ENCODE assay signal across 8 mouse cellular contexts in the genomic region with DNA sequence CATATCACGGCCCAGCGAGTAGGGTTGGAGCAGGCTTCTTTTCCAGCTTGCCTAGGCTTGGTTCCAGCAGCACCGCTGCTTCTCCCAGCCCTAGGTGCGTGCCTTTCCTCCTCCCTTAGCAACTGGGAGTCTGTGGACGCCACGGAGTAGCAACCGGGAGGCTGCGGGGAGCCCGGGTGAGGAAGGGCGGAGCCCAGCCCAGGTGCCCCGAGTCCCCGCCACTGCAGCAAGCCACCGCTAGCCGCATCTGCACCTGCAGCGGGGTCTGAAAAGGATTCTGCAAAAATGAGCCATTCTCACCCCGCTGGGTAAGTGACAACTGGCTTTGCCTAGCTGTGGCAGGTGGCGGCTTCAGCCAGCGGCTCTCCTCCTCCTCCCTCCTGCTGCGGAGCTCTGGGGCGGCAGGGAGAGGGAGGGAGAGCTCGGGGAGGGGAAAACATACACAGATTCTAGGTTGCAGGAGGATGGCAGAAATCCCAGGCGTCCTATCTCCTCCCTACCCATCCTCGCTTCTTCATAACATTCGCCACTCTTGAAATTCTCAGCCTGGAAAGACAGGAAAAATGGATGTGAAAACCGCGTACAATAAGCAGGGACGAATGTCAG. TPM values are rescaled to one million over a fixed set of nuclear protein-coding genes. Genes with fewer than 3 reads are reported as not detected.
DNase-seq lines count a peak whose midpoint lies in the region; ATAC-seq and TF ChIP-seq lines count a peak whose summit lies in the region.

No protein-coding gene starts in this region.

- H3K4me3 ChIP-seq in gastrocnemius, adult 2 months = peak overlapping the region; percentile 57
- H3K4me3 ChIP-seq in kidney, embryonic 14.5 days (ENCODE audit: low read length) = peak overlapping the region; percentile 38
- peak overlapping the region; percentile 14; the same call in 1 of the 2 replicates for H3K4me3 ChIP-seq in limb, embryonic 11.5 days (ENCODE audit: low read depth, low read length)

- H3K9ac ChIP-seq in kidney, embryonic 14.5 days (ENCODE audit: low read depth, low read length) = no peak overlapping the region
- no peak overlapping the region for H3K9ac ChIP-seq in limb, embryonic 11.5 days (ENCODE audit: low read length)

- intact Hi-C loops in gastrocnemius, adult 2 months (cut with DNase I) = no loop called here
- intact Hi-C loops in gastrocnemius, postnatal 14 days (cut with DNase I; ENCODE audit: low total_unique reads) = no loop called here

- peak; percentile 88 for ATAC-seq in kidney, embryonic 14.5 days (ENCODE audit: low FRiP score, low TSS enrichment)
- ATAC-seq in limb, embryonic 11.5 days (ENCODE audit: insufficient number of reproducible peaks, low FRiP score, low TSS enrichment, low read depth) = peak; percentile 48

- no peak for DNase-seq in gastrocnemius, adult 2 months
- no peak for DNase-seq in gastrocnemius, postnatal 14 days
- peak; percentile 76 for DNase-seq in cerebellum, adult 8-10 months
- peak; percentile 59 to 61 for DNase-seq in frontal cortex, postnatal 10 days (ENCODE audit: low spot score in 2 of 2)
- DNase-seq in limb, embryonic 11.5 days (ENCODE audit: low spot score) = peak; percentile 56
- DNase-seq in retina, embryonic 14.5 days (ENCODE audit: low spot score) = peak; percentile 58
- no peak for DNase-seq in spleen, postnatal 10 days (ENCODE audit: low spot score in 2 of 2)

- WGBS in kidney, embryonic 14.5 days = 3% methylated on average over 23 of the region's 27 CpGs
- 3% methylated on average over 25 of the region's 27 CpGs for WGBS in limb, embryonic 11.5 days

- H3K4me1 ChIP-seq in kidney, embryonic 14.5 days (ENCODE audit: control insufficient read depth, insufficient read depth, low read length) = no peaks in the 10 kb centered on the region
- H3K4me1 ChIP-seq in limb, embryonic 11.5 days (ENCODE audit: control insufficient read depth, insufficient read depth, low read length) = peaks cover 8% of the 10 kb centered on the region

- no peaks in the 10 kb centered on the region for H3K36me3 ChIP-seq in kidney, embryonic 14.5 days (ENCODE audit: control insufficient read depth, insufficient read depth, low read length)
- no peaks in the 10 kb centered on the region for H3K36me3 ChIP-seq in limb, embryonic 11.5 days (ENCODE audit: control insufficient read depth, insufficient read depth, low read length)

- peaks cover 35% of the 10 kb centered on the region for H3K27me3 ChIP-seq in kidney, embryonic 14.5 days (ENCODE audit: control insufficient read depth, insufficient read depth, low read length)
- peaks cover 20% of the 10 kb centered on the region for H3K27me3 ChIP-seq in limb, embryonic 11.5 days (ENCODE audit: control insufficient read depth, insufficient read depth, low read length)

- H3K4me2 ChIP-seq in kidney, embryonic 14.5 days (replicated peaks; ENCODE audit: low read depth, low read length) = peak overlapping the region; percentile 63
- peak overlapping the region; percentile 45 for H3K4me2 ChIP-seq in limb, embryonic 11.5 days (ENCODE audit: low read depth, severe bottlenecking)

- no peak overlapping the region for H3K27ac ChIP-seq in gastrocnemius, adult 2 months
- no peak overlapping the region for H3K27ac ChIP-seq in kidney, embryonic 14.5 days (ENCODE audit: low read depth, low read length)
- no peak overlapping the region for H3K27ac ChIP-seq in limb, embryonic 11.5 days (replicated peaks; ENCODE audit: low read depth, low read length)

- no peak for TF ChIP-seq CTCF in gastrocnemius, adult 2 months (IDR thresholded peaks at IDR 0.05)

- H3K9me3 ChIP-seq in kidney, embryonic 14.5 days (ENCODE audit: control insufficient read depth, low read length) = no peaks in the 10 kb centered on the region
- H3K9me3 ChIP-seq in limb, embryonic 11.5 days (ENCODE audit: control insufficient read depth, low read length) = no peaks in the 10 kb centered on the region

RNA-seq across cellular contexts. Expression of gene Erich3, which starts 0.4 kb away (rescaled TPM):
- under 1 TPM; 0.03 to 0.14 TPM for total RNA-seq in gastrocnemius, adult 2 months (2021)
- total RNA-seq in gastrocnemius, postnatal 14 days (2021) = under 1 TPM; 0.04 TPM
- 0.26 TPM in 1 of 2 replicates, not detected in the other for polyA plus RNA-seq in kidney, embryonic 14.5 days (2014; fragmentation: Nextera tagmentation; extraction: Ambion mirVana)
- polyA plus RNA-seq in limb, embryonic 11.5 days (2014; fragmentation: Nextera tagmentation; extraction: Ambion mirVana) = 0.08 and 0.23 TPM in 2 replicates

Comparison
In these comparisons a context has a peak if more than half of its experiments do, and no peak if none do; other contexts are left out.
1. DNase-seq: peak in cerebellum, adult 8-10 months (single experiment), frontal cortex, postnatal 10 days (2 of 2), limb, embryonic 11.5 days (single experiment) and retina, embryonic 14.5 days (single experiment); none in gastrocnemius, adult 2 months (single experiment), gastrocnemius, postnatal 14 days (single experiment) and spleen, postnatal 10 days (0 of 2).
2. Peak in every context shown above with its lines, with median percentiles within 50 percentile points of each other: H3K4me3 ChIP-seq.